Mouse (Mus musculus): ENCODE measurements around the gene Igf1r. TPM values are rescaled to one million over a fixed set of nuclear protein-coding genes. Genes with fewer than 3 reads are reported as not detected.

Igf1r gene
- total RNA-seq, 2 experiments from 2014 or later: 13.5 to 17.1 TPM

DNA sequence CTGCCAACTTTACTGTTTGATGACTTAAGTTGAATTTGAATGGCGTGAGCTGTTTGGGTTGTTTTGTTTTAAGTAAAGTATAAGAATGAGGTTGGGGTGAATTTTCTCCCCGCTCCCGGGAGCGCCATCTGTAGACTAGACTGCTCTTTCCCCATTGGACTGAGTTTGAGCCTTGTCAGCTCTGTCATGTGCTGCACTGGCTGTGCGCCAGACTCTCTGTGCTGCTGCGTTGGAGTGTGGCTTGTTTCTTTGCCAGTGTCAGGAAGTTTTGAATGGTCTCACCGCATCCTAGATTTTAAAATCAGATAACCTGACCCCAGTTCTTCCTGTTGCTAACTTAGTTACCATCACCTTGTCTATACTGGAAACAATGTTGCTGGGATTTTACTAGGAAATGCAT, 118.0 kb downstream of the Igf1r start:
- ATAC-seq (replicated peaks; ENCODE audit: low FRiP score, poor library complexity, severe bottlenecking): peak; percentile 92

DNA sequence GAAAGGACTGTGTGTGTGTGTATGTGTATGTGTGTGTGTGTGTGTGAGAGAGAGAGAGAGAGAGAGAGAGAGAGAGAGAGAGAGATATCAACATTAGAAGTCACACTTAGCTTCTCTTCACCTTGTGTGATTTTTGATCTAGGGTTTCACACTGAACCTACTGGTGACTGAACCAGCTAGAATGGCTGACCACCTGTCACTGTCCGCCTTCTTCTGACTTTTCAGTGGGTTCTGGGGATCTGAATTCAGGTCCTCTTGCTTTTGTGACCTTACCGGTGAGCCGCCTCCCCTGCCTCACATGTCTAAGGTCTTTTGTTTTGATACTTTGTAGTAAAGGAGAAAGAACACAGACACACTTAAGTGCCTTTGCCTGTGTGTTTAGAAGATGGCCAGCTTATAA, 118.4 kb downstream of the Igf1r start:
- ATAC-seq (replicated peaks; ENCODE audit: low FRiP score, poor library complexity, severe bottlenecking): no peak

DNA sequence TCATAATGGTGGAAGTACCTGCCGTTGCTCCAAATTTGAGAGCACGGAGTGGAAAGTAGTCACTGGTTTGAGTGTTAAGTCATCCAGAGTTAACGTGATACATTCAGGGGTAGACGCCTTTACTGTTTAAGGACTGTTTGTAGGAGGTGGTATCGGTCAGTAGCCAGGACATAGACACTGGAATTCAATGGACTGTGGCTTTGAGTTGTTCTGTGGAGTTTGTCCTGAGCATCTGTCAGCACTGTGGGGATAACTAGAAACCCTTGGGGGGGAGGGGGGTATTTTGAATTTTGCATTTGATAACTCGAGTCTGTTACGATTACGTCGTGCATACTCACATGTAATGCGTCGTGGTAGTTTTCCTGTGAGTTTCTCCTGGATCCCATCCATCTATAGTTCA, 119.1 kb downstream of the Igf1r start:
- ATAC-seq (replicated peaks; ENCODE audit: low FRiP score, poor library complexity, severe bottlenecking): no peak

DNA sequence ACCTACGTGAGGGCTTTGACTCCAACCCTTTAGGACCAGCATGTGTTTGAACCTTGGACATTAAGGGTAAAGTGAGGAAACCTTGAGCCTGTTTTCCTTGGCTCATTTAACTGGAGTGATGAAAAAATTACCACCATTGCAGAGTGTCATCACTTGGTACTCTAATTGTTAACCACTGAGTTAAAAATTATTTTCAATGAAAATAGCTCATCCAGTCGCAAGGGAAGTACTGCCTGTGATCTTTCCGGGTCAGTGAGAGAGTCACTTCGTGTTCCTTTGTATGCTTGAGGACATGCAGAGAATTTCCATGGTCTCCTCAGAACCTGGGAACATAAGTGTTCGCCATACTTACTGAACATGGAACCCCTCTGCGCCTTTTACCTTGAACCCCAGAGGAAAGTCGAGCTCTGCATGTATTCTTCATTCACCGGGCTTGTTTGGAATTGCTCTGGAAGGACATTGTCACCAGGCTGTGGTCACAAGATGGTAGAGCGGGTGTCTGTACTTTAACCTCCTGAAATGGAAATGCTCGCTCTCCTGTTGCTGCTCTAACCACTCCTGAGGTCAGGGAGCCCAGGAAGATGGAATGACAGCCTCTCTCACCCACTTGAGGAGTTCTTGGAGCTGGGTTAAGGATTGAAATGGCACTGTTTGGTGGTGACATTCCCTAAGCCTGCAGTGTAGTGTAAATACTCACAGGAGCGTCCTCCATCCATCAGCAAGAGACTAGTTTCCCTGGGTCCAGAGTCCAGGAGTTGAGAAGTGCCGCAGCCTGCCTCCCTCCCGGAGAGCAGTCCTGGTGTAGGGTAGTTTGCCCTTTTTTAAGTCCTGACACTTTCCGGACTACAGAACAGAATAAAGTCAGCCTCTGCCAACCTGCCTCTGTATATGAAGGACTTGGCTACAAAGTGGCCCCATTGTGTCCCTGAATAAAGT, 120.2 kb downstream of the Igf1r start:
- no peak for ATAC-seq (replicated peaks; ENCODE audit: low FRiP score, poor library complexity, severe bottlenecking)

DNA sequence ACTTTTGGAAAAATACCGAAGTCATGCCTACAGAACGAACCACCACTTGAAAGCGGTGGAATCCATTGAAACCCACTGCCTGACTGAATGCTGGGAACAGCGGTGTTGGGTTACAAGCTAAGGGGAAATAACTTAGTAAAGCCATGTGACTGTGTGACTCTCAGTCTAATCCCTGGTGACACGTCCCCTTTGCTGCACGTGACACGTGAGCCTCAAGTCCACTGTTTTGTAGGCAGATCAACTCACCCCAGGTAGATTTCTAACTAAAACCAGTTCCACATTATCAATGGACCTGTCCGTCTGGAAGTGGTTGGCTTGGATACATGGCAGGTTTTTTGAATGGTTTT, 120.8 kb downstream of the Igf1r start:
- ATAC-seq (replicated peaks; ENCODE audit: low FRiP score, poor library complexity, severe bottlenecking): no peak

DNA sequence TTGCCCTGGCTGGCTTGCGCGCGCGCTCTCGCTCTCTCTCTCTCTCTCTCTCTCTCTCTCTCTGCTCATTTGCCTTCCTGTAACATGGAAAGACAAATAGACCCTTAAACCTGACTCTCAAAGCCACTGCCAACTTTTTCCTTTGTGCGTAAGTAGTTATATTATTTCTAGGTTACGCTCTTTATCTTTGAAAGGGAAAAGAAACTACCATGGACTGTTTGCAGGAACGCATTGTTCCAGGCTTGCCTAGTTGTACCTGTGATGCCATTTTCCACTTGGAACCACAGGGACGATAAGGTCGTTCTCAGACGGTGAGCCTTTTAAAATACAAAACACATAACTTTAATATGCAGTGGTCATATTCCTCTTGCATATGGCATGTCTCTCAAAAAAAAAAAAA, 122.1 kb downstream of the Igf1r start:
- no peak for ATAC-seq (replicated peaks; ENCODE audit: low FRiP score, poor library complexity, severe bottlenecking)

DNA sequence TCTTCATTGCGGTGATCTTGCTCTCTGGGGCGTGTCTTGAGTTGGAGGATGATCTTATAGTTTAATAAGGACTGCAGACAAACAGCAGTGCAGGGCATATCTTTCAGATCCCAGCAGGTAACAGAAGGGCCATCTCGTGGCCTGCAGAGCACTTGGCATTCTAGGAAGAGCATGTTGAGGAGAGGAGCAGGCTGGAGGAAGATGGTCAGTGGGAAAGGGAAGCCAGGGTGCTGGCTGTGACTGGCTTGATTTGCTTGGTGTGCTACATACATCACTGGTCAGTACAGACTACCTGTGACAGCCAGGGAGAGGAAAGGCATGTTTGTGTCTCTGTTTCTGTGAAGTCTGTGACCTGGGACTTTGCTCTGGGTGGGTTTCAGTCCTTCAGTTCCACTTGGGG, 122.8 kb downstream of the Igf1r start:
- no peak for ATAC-seq (replicated peaks; ENCODE audit: low FRiP score, poor library complexity, severe bottlenecking)

DNA sequence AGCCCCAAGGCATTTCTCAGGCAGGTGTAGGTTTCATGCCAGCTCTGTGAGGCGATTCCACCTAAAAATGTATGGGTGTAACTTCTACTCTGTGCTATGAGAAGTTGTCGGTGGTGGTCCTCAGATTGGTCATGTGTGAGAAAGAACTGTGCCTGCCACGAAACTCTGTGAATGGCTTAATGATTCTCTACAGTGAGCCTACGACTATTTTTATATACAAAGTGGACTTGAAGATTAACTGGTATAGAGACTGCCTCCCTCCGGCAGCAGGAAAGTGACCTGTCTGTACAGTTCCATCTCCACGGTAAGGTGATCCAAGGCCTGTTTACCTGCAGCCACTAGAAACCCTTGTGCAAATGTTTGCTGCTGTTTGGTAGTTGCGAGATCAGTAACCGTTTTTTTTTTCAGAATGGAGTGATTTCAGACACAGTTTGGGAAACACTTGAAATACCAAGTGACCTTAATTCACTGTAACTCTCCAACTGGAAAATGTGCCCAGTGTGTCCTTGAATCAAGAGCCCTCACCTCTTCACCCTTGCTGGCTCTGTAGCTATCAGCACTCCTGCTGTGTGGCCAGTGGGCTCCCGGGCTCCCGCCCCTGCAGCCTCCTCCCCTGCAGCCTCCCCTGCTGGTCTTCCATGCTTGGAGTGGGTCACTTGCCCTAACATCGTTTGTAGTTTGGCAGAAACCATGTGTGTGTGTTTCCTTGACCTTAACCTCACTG, 127.7 kb downstream of the Igf1r start:
- ATAC-seq (replicated peaks; ENCODE audit: low FRiP score, poor library complexity, severe bottlenecking): no peak

DNA sequence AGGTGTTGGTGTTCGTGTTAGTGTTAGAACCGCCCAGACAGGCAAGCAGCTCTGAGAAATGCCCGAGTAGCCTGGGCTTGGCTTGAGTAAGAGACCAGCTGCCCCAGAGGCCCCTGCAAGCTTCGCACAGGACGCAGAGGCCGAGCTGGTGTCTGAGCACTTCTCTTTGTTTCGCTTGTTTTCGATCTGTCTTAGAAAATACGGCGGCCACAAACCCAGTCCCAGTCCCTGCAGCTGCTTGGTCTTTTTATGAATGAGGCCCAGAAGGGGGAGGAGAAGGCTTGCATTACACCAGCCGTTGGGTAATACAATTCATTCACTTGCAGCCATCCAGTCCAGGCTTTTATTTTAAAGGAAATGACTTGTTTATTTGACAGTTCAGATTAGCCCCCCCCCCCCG, 132.7 kb downstream of the Igf1r start:
- ATAC-seq (replicated peaks; ENCODE audit: low FRiP score, poor library complexity, severe bottlenecking): no peak

DNA sequence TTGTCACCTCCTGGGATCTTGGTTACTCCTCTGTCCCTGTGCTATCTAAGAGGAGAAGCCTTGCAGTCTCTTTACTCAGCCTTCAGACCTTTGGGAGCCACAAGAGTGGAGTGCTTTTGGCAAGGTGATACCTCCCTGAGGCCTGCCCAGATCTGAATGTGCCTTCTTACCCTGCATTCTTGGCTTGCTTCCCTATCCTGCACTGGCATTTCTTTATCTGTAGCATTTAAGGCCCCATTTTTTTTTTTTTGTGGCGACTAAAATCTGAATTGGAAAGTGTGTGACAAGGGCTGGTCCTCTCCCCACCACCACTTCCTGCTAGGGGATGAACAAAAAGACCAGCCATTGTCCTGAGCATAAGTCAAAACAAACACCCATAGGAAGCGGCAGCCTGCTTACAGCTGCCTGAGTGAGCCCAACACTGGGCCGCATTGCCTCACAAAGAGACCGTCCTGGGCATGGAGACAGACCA, 133.3 kb downstream of the Igf1r start:
- ATAC-seq (replicated peaks; ENCODE audit: low FRiP score, poor library complexity, severe bottlenecking): no peak

DNA sequence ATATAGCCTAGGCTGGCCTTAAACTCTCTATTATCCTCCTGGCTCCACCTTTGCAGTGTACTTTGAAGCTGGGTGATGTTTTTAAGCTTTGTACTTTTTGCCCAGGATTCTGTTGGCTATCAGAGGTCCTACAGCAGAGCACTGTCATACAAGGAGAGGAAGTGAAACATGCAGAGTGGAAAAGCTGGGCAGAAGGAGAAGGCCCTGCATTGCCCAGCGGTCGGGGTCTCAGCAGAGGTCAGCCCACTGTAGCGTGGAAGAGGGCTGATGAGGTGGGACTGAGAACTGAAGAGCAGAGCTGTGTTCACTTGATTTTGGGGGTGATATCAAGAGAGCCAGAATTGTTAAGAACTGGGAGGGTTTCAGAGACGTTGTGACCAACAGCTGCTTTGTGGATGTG, 134.9 kb downstream of the Igf1r start:
- ATAC-seq (replicated peaks; ENCODE audit: low FRiP score, poor library complexity, severe bottlenecking): no peak

DNA sequence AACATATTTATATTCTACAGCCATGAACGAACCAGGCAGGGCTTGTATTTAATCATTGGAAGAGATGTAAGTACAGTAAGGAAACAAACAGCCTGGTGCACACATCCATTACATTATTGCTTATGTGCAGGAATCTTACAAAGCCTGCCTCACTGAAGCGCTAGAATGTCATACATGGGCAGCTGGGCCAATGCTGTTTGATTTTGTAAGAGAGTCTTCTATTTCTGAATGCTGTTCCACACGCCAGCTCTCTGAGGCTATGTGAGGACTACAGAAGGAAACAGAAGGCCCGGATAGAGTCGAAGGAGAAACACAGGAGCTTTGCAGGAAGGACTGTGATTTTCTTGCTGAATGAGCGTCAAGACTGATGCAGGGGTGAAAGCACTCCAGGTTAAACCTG, 136.2 kb downstream of the Igf1r start:
- ATAC-seq (replicated peaks; ENCODE audit: low FRiP score, poor library complexity, severe bottlenecking): no peak

DNA sequence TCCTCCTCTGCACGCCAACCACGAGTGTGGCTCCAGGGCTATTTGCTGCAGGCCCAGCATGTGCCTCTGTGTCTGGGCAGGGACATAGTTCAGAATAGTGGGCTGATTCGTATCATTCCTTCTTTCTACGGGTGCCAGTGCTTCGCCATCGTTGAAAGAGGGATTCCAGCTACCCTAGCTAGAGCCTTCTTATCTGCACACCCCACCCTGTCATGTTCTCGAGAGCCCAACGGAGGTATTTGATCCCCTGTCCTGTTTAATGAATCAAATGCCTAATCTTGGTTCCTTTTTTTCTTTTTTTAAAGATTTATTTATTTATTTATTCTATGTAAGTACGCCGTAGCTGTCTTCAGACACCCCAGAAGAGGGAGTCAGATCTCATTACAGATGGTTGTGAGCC, 137.1 kb downstream of the Igf1r start:
- no peak for ATAC-seq (replicated peaks; ENCODE audit: low FRiP score, poor library complexity, severe bottlenecking)

DNA sequence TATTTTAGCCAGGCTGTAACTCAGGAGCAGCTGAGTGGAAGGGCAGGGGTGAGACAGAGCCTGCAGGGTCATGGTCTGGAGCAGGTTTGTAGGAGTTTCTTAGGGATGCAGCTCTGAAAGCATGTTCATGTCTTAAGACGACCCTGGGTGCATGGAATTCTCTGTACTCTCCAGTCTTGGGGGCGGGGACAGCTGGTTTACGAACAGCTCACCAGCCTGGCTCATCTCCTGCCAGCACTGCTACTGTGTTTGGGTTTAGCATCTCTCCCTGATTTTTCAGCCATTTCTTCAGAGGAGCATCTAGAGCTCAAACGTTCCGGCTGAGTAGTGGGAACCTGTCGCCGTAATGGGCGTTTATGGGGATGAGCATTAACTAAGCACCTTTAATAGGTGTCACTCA, 137.9 kb downstream of the Igf1r start:
- no peak for ATAC-seq (replicated peaks; ENCODE audit: low FRiP score, poor library complexity, severe bottlenecking)

DNA sequence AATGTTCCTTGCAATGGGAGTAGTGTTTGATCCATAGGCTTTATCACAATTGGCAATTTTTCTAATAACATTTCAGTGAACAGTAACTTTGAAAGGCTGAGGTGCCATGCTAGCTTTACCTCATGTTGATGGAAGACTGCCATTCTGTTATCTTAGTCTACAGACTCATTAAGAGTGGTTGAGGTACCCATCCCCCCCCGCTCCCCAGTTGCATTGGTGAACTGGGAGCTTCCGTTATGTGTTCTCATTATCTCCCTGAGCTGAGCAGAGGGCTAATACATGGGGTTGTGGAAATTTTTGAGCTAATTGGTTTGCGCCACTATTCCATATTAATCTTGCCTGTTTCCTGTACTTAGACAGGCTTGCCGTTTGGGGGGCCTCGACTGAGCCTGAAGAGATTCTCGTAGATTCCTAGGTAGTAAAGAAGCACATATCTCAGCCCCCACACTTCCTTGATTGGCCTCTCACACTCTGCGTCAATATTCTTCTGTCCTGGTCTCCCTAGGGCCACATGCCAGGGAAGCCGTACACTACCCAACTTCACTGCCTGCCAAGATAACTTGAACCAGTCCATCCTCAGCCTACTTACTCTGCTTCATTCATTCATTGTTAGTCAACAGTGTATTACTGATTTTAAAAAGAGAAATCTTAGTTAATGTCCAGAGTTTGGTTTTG, 139.8 kb downstream of the Igf1r start:
- no peak for ATAC-seq (replicated peaks; ENCODE audit: low FRiP score, poor library complexity, severe bottlenecking)

DNA sequence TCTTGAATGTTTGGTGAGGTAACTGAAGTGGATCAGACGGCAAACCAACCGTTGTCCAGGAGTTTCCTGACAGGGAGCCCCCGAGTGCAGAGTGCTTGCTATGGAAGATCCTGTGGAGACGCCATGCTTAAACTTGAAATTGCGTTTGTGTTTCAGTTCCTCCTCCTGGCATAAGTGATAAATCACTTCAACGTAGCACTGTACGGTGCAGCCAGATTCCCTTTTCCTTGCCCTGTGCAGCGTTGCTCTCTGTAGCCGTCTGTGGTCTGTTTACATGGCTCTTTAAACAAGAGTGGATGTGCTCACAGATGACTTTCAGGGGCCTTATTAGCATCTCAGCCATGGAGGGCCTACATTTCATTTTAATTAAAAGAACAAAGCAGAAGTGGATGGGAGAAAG, 141.2 kb downstream of the Igf1r start:
- no peak for ATAC-seq (replicated peaks; ENCODE audit: low FRiP score, poor library complexity, severe bottlenecking)

DNA sequence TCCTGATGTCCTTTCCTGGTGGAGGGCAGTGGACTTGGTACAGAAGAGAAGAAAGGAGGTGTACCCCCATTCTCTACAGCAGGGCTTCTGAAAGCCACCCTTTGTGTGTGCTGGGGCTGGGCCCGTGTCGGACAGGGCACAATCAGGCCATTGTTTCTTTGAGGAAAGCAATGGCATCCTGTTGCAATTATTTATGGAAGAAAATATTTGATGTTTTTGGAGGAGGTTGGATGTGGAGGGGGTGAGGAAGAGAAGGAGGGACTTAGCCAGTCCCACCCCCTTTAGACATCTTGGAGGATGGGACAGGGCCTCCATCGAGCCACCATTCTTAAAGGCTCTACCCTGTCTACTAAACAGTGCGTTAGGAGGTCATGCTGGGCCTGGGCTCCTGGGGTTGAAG, 142.9 kb downstream of the Igf1r start:
- ATAC-seq (replicated peaks; ENCODE audit: low FRiP score, poor library complexity, severe bottlenecking): no peak

DNA sequence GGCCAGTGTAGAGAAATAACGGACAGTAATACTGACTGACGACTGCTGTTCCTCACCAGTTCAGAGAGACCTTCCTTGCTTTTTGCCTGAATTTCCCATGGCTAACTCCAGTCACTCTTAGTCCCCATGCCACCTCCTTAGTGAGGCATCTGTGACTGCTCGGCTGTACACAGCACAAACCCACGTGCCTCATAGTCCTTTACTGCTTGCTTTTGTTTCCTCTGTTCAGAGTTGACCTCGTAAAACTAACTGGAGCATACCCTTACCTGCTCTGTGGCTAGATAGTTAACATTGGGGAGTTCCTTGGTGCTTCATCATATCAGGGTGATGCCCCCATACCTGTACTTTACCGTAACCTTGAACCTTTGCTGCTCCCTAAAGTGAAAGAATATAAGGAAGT, 143.8 kb downstream of the Igf1r start:
- ATAC-seq (replicated peaks; ENCODE audit: low FRiP score, poor library complexity, severe bottlenecking): no peak

DNA sequence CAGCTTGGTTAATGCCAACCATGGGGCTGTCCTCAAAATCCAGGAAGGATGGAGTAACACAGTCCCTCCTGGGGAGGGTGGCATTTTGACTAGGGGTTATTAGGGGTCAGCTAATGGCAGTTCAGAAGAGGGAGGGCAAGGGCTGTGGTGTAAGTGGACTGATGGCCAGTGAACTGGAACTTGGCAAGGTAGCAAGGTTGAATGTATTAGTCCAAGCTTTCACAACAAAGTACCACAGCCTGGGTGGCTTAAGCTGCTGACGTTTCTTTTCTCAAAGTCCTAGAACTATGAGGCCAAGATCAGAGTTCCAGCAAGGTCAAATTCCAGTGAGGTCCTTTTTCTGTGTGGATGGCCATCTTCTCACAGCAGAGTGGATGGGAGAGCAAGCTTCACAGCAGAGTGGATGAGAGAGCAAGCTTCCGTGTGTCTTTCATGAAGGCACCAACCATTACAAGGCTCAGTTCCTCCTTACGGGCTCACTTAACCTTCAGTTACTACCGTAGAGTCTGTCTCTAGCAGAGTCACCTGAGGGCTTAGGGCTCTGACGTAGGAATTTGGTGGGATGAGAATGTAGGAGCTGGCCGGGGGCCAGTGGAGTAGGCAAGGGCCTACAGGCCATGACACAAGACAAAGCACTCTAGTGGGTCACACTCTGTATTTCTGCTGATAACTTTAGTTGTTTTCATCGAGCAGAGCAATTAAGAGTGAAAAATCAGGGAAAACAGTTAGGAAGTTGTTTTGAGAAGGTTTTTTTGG, 144.6 kb downstream of the Igf1r start:
- no peak for ATAC-seq (replicated peaks; ENCODE audit: low FRiP score, poor library complexity, severe bottlenecking)

DNA sequence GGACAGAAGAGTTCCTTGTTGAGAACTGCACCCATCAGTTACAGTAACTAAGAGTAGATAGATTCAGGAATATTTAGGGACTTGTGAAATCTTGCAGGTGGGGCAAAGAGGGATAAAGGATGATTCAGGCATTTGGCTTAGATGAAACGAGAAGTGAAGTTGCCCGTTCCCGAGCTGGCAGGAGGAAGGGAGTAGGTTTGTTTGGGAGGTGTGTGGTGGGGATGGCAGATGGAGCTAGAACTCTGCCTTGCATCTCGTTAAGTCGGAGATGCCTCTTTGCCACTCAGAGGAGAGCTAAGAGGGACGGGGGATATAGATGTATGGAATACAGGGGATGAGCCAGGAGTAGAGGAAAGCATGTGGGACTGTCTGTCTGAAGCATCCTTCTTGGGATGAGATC, 145.5 kb downstream of the Igf1r start:
- ATAC-seq (replicated peaks; ENCODE audit: low FRiP score, poor library complexity, severe bottlenecking): no peak
